Mouse (Mus musculus): ENCODE measurements at regions not wholly inside any gene's neighbourhood (a gene's known extent, or its start where the extent isn't known, plus 50 kb on each side); places are given as distances from the start of the nearest gene placed in this dataset.

GRCm38 (mm10) chr3:51024655-51025054 lies 199.6 kb upstream of the Noct start:
- no peak for DNase-seq (ENCODE audit: low spot score)

- no peak for DNase-seq (ENCODE audit: low spot score)
Measured at GRCm38 (mm10) chr3:51031821-51032220, 192.4 kb upstream of the Noct start.

- DNase-seq (ENCODE audit: low spot score), result no peak
Measured at GRCm38 (mm10) chr3:51033292-51033691, 191.0 kb upstream of the Noct start.

GRCm38 (mm10) chr3:51036700-51037306 lies 187.4 kb upstream of the Noct start:
- DNase-seq (ENCODE audit: low spot score), result no peak

GRCm38 (mm10) chr3:51042223-51042846 lies 181.9 kb upstream of the Noct start:
- no peak for DNase-seq (ENCODE audit: low spot score)

GRCm38 (mm10) chr3:51048739-51049138 lies 175.5 kb upstream of the Noct start:
- DNase-seq (ENCODE audit: low spot score), result no peak

- no peak for DNase-seq (ENCODE audit: low spot score)
Measured at GRCm38 (mm10) chr3:51050156-51050555, 174.1 kb upstream of the Noct start.

- DNase-seq (ENCODE audit: low spot score), result no peak
Measured at GRCm38 (mm10) chr3:51055004-51055403, 169.2 kb upstream of the Noct start.

- no peak for DNase-seq (ENCODE audit: low spot score)
Measured at GRCm38 (mm10) chr3:51064201-51064600, 160.0 kb upstream of the Noct start.

- DNase-seq (ENCODE audit: low spot score), result no peak
Measured at GRCm38 (mm10) chr3:51066373-51066772, 157.9 kb upstream of the Noct start.

- no peak for DNase-seq (ENCODE audit: low spot score)
Measured at GRCm38 (mm10) chr3:51072417-51072816, 151.8 kb upstream of the Noct start.

GRCm38 (mm10) chr3:51073003-51073679 lies 151.1 kb upstream of the Noct start:
- no peak for DNase-seq (ENCODE audit: low spot score)

- no peak for DNase-seq (ENCODE audit: low spot score)
Measured at GRCm38 (mm10) chr3:51073743-51074319, 150.4 kb upstream of the Noct start.

- DNase-seq (ENCODE audit: low spot score), result peak; percentile 25
Measured at GRCm38 (mm10) chr3:51075219-51075920, 148.9 kb upstream of the Noct start.

GRCm38 (mm10) chr3:51078459-51078858 lies 145.8 kb upstream of the Noct start:
- no peak for DNase-seq (ENCODE audit: low spot score)

- DNase-seq (ENCODE audit: low spot score), result no peak
Measured at GRCm38 (mm10) chr3:51080415-51080814, 143.8 kb upstream of the Noct start.

- no peak for DNase-seq (ENCODE audit: low spot score)
Measured at GRCm38 (mm10) chr3:51080855-51081254, 143.4 kb upstream of the Noct start.

GRCm38 (mm10) chr3:51082831-51083575 lies 141.2 kb upstream of the Noct start:
- no peak for DNase-seq (ENCODE audit: low spot score)

GRCm38 (mm10) chr3:51083583-51083982 lies 140.7 kb upstream of the Noct start:
- DNase-seq (ENCODE audit: low spot score), result no peak

- DNase-seq (ENCODE audit: low spot score), result no peak
Measured at GRCm38 (mm10) chr3:51086441-51086849, 137.8 kb upstream of the Noct start.

- DNase-seq (ENCODE audit: low spot score), result no peak
Measured at GRCm38 (mm10) chr3:51087076-51087475, 137.2 kb upstream of the Noct start.
